ENCODE assay signal across 10 mouse cellular contexts in the genomic region with DNA sequence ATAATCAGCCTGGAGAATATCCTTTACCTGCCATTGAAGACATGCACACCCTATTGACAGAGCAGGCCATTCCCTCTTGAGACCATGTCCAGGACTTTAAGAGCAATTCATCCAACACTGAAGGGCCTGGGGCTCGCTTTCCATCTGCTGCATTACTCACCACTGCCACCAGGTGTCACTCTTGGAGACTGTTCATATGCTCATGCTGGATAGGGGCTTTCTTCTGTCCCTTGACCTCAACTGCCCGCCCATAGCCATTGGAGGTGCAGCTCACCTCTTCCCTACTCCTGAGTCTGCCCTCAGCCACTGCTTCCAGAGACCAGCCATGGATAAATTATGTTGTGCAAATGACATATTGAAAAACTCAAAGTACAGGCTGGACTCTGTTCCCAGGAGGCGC.
DNase-seq lines count a peak whose midpoint lies in the region; TF ChIP-seq lines count a peak whose summit lies in the region.
"Had no signal": no experiment of that assay in that cellular context is flagged by ENCODE, and none has a peak within 500 bp of the region (broad histone marks: within the 10 kb centered on the region; RNA-seq: fewer than 3 reads in every experiment).

No protein-coding gene starts in this region.

- no peak overlapping the region for H3K27ac ChIP-seq in heart, embryonic 10.5 days
- no peak overlapping the region for H3K27ac ChIP-seq in testis, adult 2 months (ENCODE audit: control insufficient read depth, insufficient read depth, low read depth, low read length)
- H3K27ac ChIP-seq: embryonic facial prominence, embryonic 12.5 days; limb, embryonic 13.5 days had no signal

- H3K4me3 ChIP-seq in heart, embryonic 10.5 days, result no peak overlapping the region
- no peak overlapping the region for H3K4me3 ChIP-seq in C2C12 (ENCODE audit: insufficient read depth, poor library complexity, severe bottlenecking)
- no peak overlapping the region for H3K4me3 ChIP-seq in testis, adult 2 months (ENCODE audit: control insufficient read depth, low read depth, low read length)
- H3K4me3 ChIP-seq: embryonic facial prominence, embryonic 12.5 days; limb, embryonic 13.5 days had no signal

- no peaks in the 10 kb centered on the region for H3K9me3 ChIP-seq in heart, embryonic 10.5 days
- H3K9me3 ChIP-seq: embryonic facial prominence, embryonic 12.5 days; limb, embryonic 13.5 days had no signal

- H3K27me3 ChIP-seq in heart, embryonic 10.5 days (ENCODE audit: insufficient read depth, poor library complexity, severe bottlenecking), result peaks cover 22% of the 10 kb centered on the region; the same call in 1 of the 2 replicates
- peaks cover 43% of the 10 kb centered on the region for H3K27me3 ChIP-seq in C2C12 (ENCODE audit: control insufficient read depth, insufficient read depth, insufficient read length)
- no peaks in the 10 kb centered on the region for H3K27me3 ChIP-seq in testis, adult 2 months (ENCODE audit: control insufficient read depth, insufficient read depth, low read length)
- H3K27me3 ChIP-seq: embryonic facial prominence, embryonic 12.5 days had no signal

- TF ChIP-seq POLR2A in testis, adult 2 months (IDR thresholded peaks at IDR 0.05; ENCODE audit: control insufficient read depth, low read depth, low read length), result no peak

- 34% methylated on average over 3 of the region's 3 CpGs for WGBS in heart, embryonic 10.5 days

- TF ChIP-seq CTCF in C2C12 (IDR thresholded peaks at IDR 0.05; ENCODE audit: control insufficient read depth, insufficient read depth, insufficient read length), result peak; percentile 55
- peak; percentile 84; the same call in 1 of the 2 replicates for TF ChIP-seq CTCF in testis, adult 2 months (IDR thresholded peaks at IDR 0.05; ENCODE audit: control insufficient read depth, insufficient read depth, insufficient replicate concordance, low read depth, low read length)

- H3ac ChIP-seq in C2C12 (ENCODE audit: control insufficient read depth, insufficient read length, low read depth), result no peak overlapping the region

- no peaks in the 10 kb centered on the region for H3K36me3 ChIP-seq in heart, embryonic 10.5 days
- no peaks in the 10 kb centered on the region for H3K36me3 ChIP-seq in C2C12 (ENCODE audit: control insufficient read depth, insufficient read depth)
- no peaks in the 10 kb centered on the region for H3K36me3 ChIP-seq in testis, adult 2 months (ENCODE audit: control insufficient read depth, insufficient read depth, low read length)
- H3K36me3 ChIP-seq: embryonic facial prominence, embryonic 12.5 days; limb, embryonic 13.5 days had no signal

- H3K79me3 ChIP-seq in C2C12 (ENCODE audit: low read depth), result no peaks in the 10 kb centered on the region

- H3K4me1 ChIP-seq in heart, embryonic 10.5 days, result peaks cover 13% of the 10 kb centered on the region
- H3K4me1 ChIP-seq in testis, adult 2 months (ENCODE audit: control insufficient read depth, insufficient read depth, low read length), result peaks cover 2% of the 10 kb centered on the region; the same call in 1 of the 2 replicates

- DNase-seq in heart, adult 11 months, result peak; percentile 90
- no peak for DNase-seq in heart, embryonic 10.5 days (ENCODE audit: low spot score)
- peak; percentile 43 for DNase-seq in adrenal gland, postnatal 25 days
- DNase-seq in embryo, embryonic 9.5 days (ENCODE audit: extremely low spot score), result peak; percentile 63
- peak; percentile 59 for DNase-seq in kidney, postnatal 14 days
- DNase-seq in lung, postnatal 36 days, result peak; percentile 66

- H3K79me2 ChIP-seq in C2C12 (ENCODE audit: control insufficient read depth, insufficient read depth), result no peaks in the 10 kb centered on the region

TF ChIP-seq in C2C12, 6 proteins besides CTCF, POLR2A, EP300 and RAD21:
- no peak for TF ChIP-seq CEBPB (IDR thresholded peaks at IDR 0.05; ENCODE audit: low read depth)
- TF ChIP-seq MYOD1 (IDR thresholded peaks at IDR 0.05; ENCODE audit: control insufficient read depth, insufficient read length, low read depth), result no peak
- TF ChIP-seq USF1 (IDR thresholded peaks at IDR 0.05; ENCODE audit: low read depth), result no peak
- TF ChIP-seq MAX (IDR thresholded peaks at IDR 0.05), result no peak
- no peak for TF ChIP-seq FOSL1 (IDR thresholded peaks at IDR 0.05; ENCODE audit: insufficient read depth, low read length, poor library complexity, severe bottlenecking)
- TF ChIP-seq MYOG (IDR thresholded peaks at IDR 0.05; ENCODE audit: control insufficient read depth, extremely low read depth, insufficient read length), result no peak
